Mouse (Mus musculus): ENCODE data around the gene Atp2a2. TPM values are rescaled to one million over a fixed set of nuclear protein-coding genes. Genes with fewer than 3 reads are reported as not detected.
A peak's percentile ranks its signal among the peaks of the same experiment; 100 is the strongest.

The Atp2a2 gene
- polyA plus RNA-seq, 1 experiment from 2014 or later = 26.1 TPM

DNA sequence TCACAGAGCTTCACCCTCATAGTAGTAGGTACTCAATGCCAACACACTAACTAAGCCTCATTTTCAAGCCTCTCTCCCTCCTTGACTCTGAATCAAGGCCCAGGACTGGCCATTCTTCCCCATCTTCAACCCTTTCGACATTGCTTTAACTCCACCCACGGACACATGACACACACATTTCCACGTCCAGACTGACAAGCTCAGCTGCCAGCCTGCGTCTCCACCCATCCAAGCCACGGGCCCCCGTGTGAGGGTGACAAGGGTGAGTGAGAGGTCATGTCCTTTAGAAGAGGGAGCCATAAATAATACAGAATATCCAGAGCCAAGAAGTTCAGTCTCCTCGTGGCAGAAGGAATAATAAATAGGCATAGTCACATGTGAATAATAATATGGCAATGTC is 7.6 kb upstream of the Atp2a2 start:
- WGBS = 27% methylated on average over 7 of the region's 7 CpGs

GRCm38 (mm10) chr5:122508861-122509306 is 6.9 kb upstream of the Atp2a2 start:
- no peak for TF ChIP-seq CTCF (IDR thresholded peaks at IDR 0.05; ENCODE audit: low read depth)
- Histone ChIP-seq H3K4me1 (replicated peaks; ENCODE audit: control insufficient read depth, insufficient read depth, low read length) (peaks cover 14% of the 10 kb centered on the region), H3K4me3 (ENCODE audit: low read depth, low read length) (no peak overlapping the region), H3K27ac (ENCODE audit: low read depth, low read length) (no peak overlapping the region), H3K27me3 (replicated peaks; ENCODE audit: control insufficient read depth, insufficient read depth, low read length) (no peaks in the 10 kb centered on the region), H3K9me3 (ENCODE audit: control insufficient read depth) (no peaks in the 10 kb centered on the region), H3K36me3 (ENCODE audit: control insufficient read depth, insufficient read depth) (no peaks in the 10 kb centered on the region), H3K4me2 (replicated peaks; ENCODE audit: low read depth) (no peak overlapping the region), H3K9ac (ENCODE audit: low read depth, low read length) (no peak overlapping the region)
- no peak for ATAC-seq
- 93% methylated on average over 11 of the region's 11 CpGs for WGBS

More for the DNA sequence above, 7.6 kb upstream of the Atp2a2 start:
- Histone ChIP-seq H3K4me2 (replicated peaks; ENCODE audit: low read depth) (no peak overlapping the region), H3K9me3 (ENCODE audit: control insufficient read depth) (no peaks in the 10 kb centered on the region), H3K27ac (ENCODE audit: low read depth, low read length) (no peak overlapping the region), H3K4me1 (replicated peaks; ENCODE audit: control insufficient read depth, insufficient read depth, low read length) (peaks cover 19% of the 10 kb centered on the region), H3K9ac (ENCODE audit: low read depth, low read length) (no peak overlapping the region), H3K27me3 (replicated peaks; ENCODE audit: control insufficient read depth, insufficient read depth, low read length) (no peaks in the 10 kb centered on the region), H3K4me3 (ENCODE audit: low read depth, low read length) (no peak overlapping the region), H3K36me3 (ENCODE audit: control insufficient read depth, insufficient read depth) (no peaks in the 10 kb centered on the region)
- ATAC-seq = no peak
- TF ChIP-seq CTCF (IDR thresholded peaks at IDR 0.05; ENCODE audit: low read depth) = no peak

DNA sequence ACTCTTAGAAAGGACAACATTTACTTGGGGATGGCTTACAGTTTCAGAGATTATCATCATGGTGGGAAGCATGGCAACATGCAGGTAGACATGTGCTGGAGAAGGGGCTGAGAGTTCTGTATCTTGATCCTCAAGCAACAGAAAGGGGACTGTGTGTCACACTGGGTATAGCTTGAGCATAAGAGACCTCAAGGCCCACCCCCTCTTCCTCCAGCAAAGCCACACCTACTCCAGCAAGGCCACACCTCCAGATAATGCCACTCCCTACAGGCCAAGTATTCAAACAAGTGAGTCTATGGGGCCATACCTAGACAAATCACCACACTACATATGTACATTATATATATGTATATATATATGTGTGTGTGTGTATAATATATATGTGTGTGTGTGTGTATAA is 5.4 kb upstream of the Atp2a2 start:
- no peak overlapping the region for H3K9ac ChIP-seq (ENCODE audit: low read depth, low read length)
- no peaks in the 10 kb centered on the region for H3K36me3 ChIP-seq (ENCODE audit: control insufficient read depth, insufficient read depth)
- no peak for ATAC-seq
- no peak overlapping the region for H3K4me2 ChIP-seq (replicated peaks; ENCODE audit: low read depth)
- TF ChIP-seq CTCF (IDR thresholded peaks at IDR 0.05; ENCODE audit: low read depth) = no peak
- H3K4me3 ChIP-seq (ENCODE audit: low read depth, low read length) = no peak overlapping the region
- no peak overlapping the region for H3K27ac ChIP-seq (ENCODE audit: low read depth, low read length)
- H3K27me3 ChIP-seq (replicated peaks; ENCODE audit: control insufficient read depth, insufficient read depth, low read length) = no peaks in the 10 kb centered on the region
- H3K4me1 ChIP-seq (replicated peaks; ENCODE audit: control insufficient read depth, insufficient read depth, low read length) = peaks cover 11% of the 10 kb centered on the region; the same call in 1 of the 2 replicates
- no peaks in the 10 kb centered on the region for H3K9me3 ChIP-seq (ENCODE audit: control insufficient read depth)

DNA sequence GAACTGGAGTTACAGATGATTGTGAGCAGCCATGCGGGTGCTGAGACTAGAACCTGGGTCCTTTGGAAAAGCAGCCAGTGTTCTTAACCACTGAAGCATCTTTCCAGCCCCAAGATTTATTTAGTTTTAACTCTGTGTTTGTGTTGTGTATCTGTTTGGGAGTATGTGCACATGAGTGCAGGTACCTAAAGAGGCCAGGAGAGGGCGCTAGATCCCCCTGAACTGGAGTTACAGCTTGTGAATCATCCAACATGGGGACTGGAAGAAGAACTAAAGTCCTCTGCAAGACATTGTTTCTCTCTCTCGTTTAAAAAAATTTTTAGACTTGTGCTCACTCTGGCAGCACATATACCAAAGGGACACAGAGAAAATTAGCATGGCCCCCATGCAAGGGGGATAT is 4.4 kb upstream of the Atp2a2 start:
- no peak overlapping the region for H3K4me3 ChIP-seq (ENCODE audit: low read depth, low read length)
- no peak overlapping the region for H3K27ac ChIP-seq (ENCODE audit: low read depth, low read length)
- no peaks in the 10 kb centered on the region for H3K9me3 ChIP-seq (ENCODE audit: control insufficient read depth)
- no peak for ATAC-seq
- peaks cover 8% of the 10 kb centered on the region; the same call in 1 of the 2 replicates for H3K4me1 ChIP-seq (replicated peaks; ENCODE audit: control insufficient read depth, insufficient read depth, low read length)
- peak; percentile 56 for TF ChIP-seq CTCF (IDR thresholded peaks at IDR 0.05; ENCODE audit: low read depth)
- no peak overlapping the region for H3K9ac ChIP-seq (ENCODE audit: low read depth, low read length)
- no peak overlapping the region for H3K4me2 ChIP-seq (replicated peaks; ENCODE audit: low read depth)
- 86% methylated on average over 3 of the region's 3 CpGs for WGBS
- H3K27me3 ChIP-seq (replicated peaks; ENCODE audit: control insufficient read depth, insufficient read depth, low read length) = no peaks in the 10 kb centered on the region
- H3K36me3 ChIP-seq (ENCODE audit: control insufficient read depth, insufficient read depth) = no peaks in the 10 kb centered on the region

DNA sequence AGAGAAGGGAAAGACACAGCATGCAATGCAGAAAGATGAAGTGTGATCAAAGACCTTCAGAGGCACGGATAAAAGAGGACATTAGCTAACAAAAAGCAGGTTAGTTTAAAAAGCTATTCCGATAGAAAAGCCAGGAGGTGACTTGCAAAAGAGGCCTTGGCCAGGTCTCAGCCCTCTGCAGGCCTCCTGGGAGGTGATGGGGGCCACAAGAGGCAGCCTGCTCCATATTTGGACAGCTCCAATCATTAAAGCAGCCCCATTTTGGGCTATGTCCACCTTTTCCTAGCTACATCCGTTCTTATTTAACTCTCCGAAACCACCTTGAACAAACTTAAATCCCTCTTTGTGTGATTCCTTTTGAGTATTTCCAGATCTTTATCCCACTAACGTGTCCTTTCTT is 3.5 kb upstream of the Atp2a2 start:
- WGBS = 81% methylated on average over 5 of the region's 5 CpGs
- H3K27ac ChIP-seq (ENCODE audit: low read depth, low read length) = no peak overlapping the region
- H3K27me3 ChIP-seq (replicated peaks; ENCODE audit: control insufficient read depth, insufficient read depth, low read length) = no peaks in the 10 kb centered on the region
- no peaks in the 10 kb centered on the region for H3K9me3 ChIP-seq (ENCODE audit: control insufficient read depth)
- H3K4me2 ChIP-seq (replicated peaks; ENCODE audit: low read depth) = no peak overlapping the region
- H3K4me1 ChIP-seq (replicated peaks; ENCODE audit: control insufficient read depth, insufficient read depth, low read length) = 0 out of 2 replicates have a peak, but pooled peaks cover 2% of the 10 kb centered on the region
- no peak for ATAC-seq
- TF ChIP-seq CTCF (IDR thresholded peaks at IDR 0.05; ENCODE audit: low read depth) = no peak
- no peak overlapping the region for H3K9ac ChIP-seq (ENCODE audit: low read depth, low read length)
- H3K36me3 ChIP-seq (ENCODE audit: control insufficient read depth, insufficient read depth) = no peaks in the 10 kb centered on the region
- H3K4me3 ChIP-seq (ENCODE audit: low read depth, low read length) = no peak overlapping the region

GRCm38 (mm10) chr5:122503760-122504119 is 1.7 kb upstream of the Atp2a2 start:
- Histone ChIP-seq H3K4me2 (replicated peaks; ENCODE audit: low read depth) (no peak overlapping the region), H3K27ac (ENCODE audit: low read depth, low read length) (no peak overlapping the region), H3K4me3 (ENCODE audit: low read depth, low read length) (no peak overlapping the region), H3K4me1 (replicated peaks; ENCODE audit: control insufficient read depth, insufficient read depth, low read length) (no peaks in the 10 kb centered on the region), H3K9ac (ENCODE audit: low read depth, low read length) (no peak overlapping the region), H3K27me3 (replicated peaks; ENCODE audit: control insufficient read depth, insufficient read depth, low read length) (no peaks in the 10 kb centered on the region), H3K9me3 (ENCODE audit: control insufficient read depth) (no peaks in the 10 kb centered on the region), H3K36me3 (ENCODE audit: control insufficient read depth, insufficient read depth) (no peaks in the 10 kb centered on the region)
- WGBS = 63% methylated on average over 4 of the region's 4 CpGs
- TF ChIP-seq CTCF (IDR thresholded peaks at IDR 0.05; ENCODE audit: low read depth) = no peak
- ATAC-seq = no peak
